Mouse (Mus musculus) embryonic facial prominence, embryonic 13.5 days (tissue): ENCODE results near the gene Fgfr2. TPM values are rescaled to one million over a fixed set of nuclear protein-coding genes. Genes with fewer than 3 reads are reported as not detected.
"Not testable (repeated sequence)": the region's sequence is repeated elsewhere in the genome, so short reads cannot be mapped to it uniquely, and the experiment has no call there.

Experiments used
- ATAC-seq: fragments of 200-750 bp; cut with Nextera tagmentation; 2 replicates; pipeline ENCODE4 v1.8.0; 2017; ENCODE audit warnings: low read depth; ENCODE audit not compliant: insufficient number of reproducible peaks, insufficient read depth, low FRiP score, low TSS enrichment
- H3K27ac ChIP-seq: fragments of 300-500 bp; sonication (generic); 2 replicates; pipeline ENCODE4 v1.5.1; 2015; ENCODE audit warnings: moderate library complexity, mild to moderate bottlenecking, inconsistent platforms
- H3K27me3 ChIP-seq: fragments of 300-500 bp; sonication (generic); 2 replicates; pipeline ENCODE4 v1.6.1; 2015; ENCODE audit warnings: mild to moderate bottlenecking, inconsistent platforms
- H3K36me3 ChIP-seq: fragments of 300-500 bp; sonication (generic); 2 replicates; pipeline ENCODE4 v1.6.1; 2015; ENCODE audit warnings: mild to moderate bottlenecking, inconsistent platforms
- H3K4me1 ChIP-seq: fragments of 300-500 bp; sonication (generic); 2 replicates; pipeline ENCODE4 v1.6.1; 2015; ENCODE audit warnings: inconsistent platforms
- H3K4me2 ChIP-seq: fragments of 300-500 bp; sonication (generic); 2 replicates; pipeline ENCODE4 v1.6.1; 2015; ENCODE audit warnings: moderate library complexity, mild to moderate bottlenecking, inconsistent platforms
- H3K4me3 ChIP-seq: fragments of 300-500 bp; sonication (generic); 2 replicates; pipeline ENCODE4 v1.5.1; 2015; ENCODE audit warnings: mild to moderate bottlenecking, inconsistent platforms
- H3K9ac ChIP-seq: fragments of 300-500 bp; sonication (generic); 2 replicates; pipeline ENCODE4 v1.6.1; 2015; ENCODE audit warnings: mild to moderate bottlenecking, inconsistent platforms
- H3K9me3 ChIP-seq: fragments of 300-500 bp; sonication (generic); 2 replicates; pipeline ENCODE4 v1.6.1; 2016; ENCODE audit warnings: inconsistent platforms
- WGBS: fragments of 180-500 bp; shearing (Covaris S2); methylation state at CpG from one replicate; pipeline ENCODE4 v1.1.7; 2015; ENCODE audit warnings: mixed read lengths; 5-methylcytosine and 5-hydroxymethylcytosine counted together
- polyA plus RNA-seq: library from polyadenylated mRNA; unstranded; fragments of >200 nt; fragmentation: Nextera tagmentation; extraction: Ambion mirVana; gene quantifications from 2 replicates; pipeline ENCODE4 v1.2.1, GENCODE M21; 2015

Fgfr2 gene
- polyA plus RNA-seq, 1 experiment from 2014 or later = 174 TPM

GRCm38 (mm10) chr7:130606958-130607357, 2516.2 kb downstream of the Fgfr2 start:
- no peak overlapping the region for H3K4me2 ChIP-seq
- WGBS = 77% methylated on average over 4 of the region's 4 CpGs
- no peaks in the 10 kb centered on the region for H3K9me3 ChIP-seq
- H3K27ac ChIP-seq = no peak overlapping the region
- no peaks in the 10 kb centered on the region for H3K4me1 ChIP-seq
- ATAC-seq = no peak
- H3K36me3 ChIP-seq = no peaks in the 10 kb centered on the region
- no peaks in the 10 kb centered on the region for H3K27me3 ChIP-seq
- no peak overlapping the region for H3K4me3 ChIP-seq
- H3K9ac ChIP-seq = no peak overlapping the region

GRCm38 (mm10) chr7:130605111-130605510, 2518.0 kb downstream of the Fgfr2 start:
- WGBS = 19% methylated on average over 6 of the region's 6 CpGs
- H3K4me1 ChIP-seq = no peaks in the 10 kb centered on the region
- H3K4me2 ChIP-seq = no peak overlapping the region

GRCm38 (mm10) chr7:130604390-130604789, 2518.8 kb downstream of the Fgfr2 start:
- no peak overlapping the region for H3K4me3 ChIP-seq
- no peaks in the 10 kb centered on the region for H3K9me3 ChIP-seq
- no peak for ATAC-seq
- H3K36me3 ChIP-seq = no peaks in the 10 kb centered on the region
- no peaks in the 10 kb centered on the region for H3K4me1 ChIP-seq
- no peak overlapping the region for H3K9ac ChIP-seq
- H3K27me3 ChIP-seq = no peaks in the 10 kb centered on the region
- no peak overlapping the region for H3K27ac ChIP-seq
- WGBS = 62% methylated on average over 2 of the region's 2 CpGs
- no peak overlapping the region for H3K4me2 ChIP-seq

More at GRCm38 (mm10) chr7:130605111-130605510, 2518.0 kb downstream of the Fgfr2 start:
- Histone ChIP-seq H3K9ac (no peak overlapping the region), H3K4me3 (no peak overlapping the region), H3K27ac (no peak overlapping the region), H3K27me3 (no peaks in the 10 kb centered on the region), H3K9me3 (no peaks in the 10 kb centered on the region), H3K36me3 (no peaks in the 10 kb centered on the region)
- no peak for ATAC-seq

DNA sequence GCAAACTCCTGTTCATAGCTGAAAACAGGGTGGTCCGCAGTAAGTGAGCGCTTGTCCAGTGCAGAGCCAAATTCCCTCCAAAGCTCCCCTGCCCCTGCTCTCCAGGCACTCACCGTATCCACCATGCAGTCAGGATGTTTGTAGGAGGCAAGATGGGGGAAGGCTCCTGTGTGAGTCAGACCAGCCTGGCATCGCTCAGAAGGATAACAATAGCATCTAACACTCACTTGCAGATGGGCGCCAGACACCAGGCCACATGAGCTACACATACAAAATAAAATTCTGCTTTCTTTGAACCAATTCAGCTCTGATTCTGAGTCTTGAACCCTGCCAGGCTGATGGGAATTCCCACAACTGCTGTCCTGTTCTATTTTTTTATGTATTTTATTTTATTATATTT, 2519.6 kb downstream of the Fgfr2 start:
- no peaks in the 10 kb centered on the region for H3K27me3 ChIP-seq
- H3K36me3 ChIP-seq = no peaks in the 10 kb centered on the region
- H3K9ac ChIP-seq = no peak overlapping the region
- H3K4me1 ChIP-seq = no peaks in the 10 kb centered on the region
- ATAC-seq = no peak
- H3K27ac ChIP-seq = no peak overlapping the region
- WGBS = 81% methylated on average over 5 of the region's 5 CpGs
- H3K4me2 ChIP-seq = no peak overlapping the region
- H3K9me3 ChIP-seq = no peaks in the 10 kb centered on the region
- H3K4me3 ChIP-seq = no peak overlapping the region

GRCm38 (mm10) chr7:130602804-130603203, 2520.3 kb downstream of the Fgfr2 start:
- H3K9ac ChIP-seq = no peak overlapping the region

DNA sequence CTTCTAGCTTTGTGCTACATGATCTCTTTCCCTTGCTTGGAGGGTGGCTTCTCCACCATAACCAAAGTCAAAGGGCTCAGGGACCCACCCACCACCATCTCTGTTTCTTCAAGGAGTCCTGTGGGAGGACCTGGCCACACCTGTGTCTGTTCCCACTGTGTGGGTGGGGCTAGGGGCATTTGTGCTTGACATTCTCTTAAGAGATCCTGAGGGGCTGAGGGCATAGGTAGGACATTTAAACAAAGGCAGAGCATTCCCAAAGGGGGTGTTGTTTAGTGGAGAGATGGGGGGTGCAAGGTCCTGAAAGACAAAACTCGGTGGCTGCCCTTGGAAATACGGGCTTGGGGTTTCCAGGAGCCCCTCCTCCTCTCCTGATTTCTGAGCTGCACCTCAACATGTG, 2522.6 kb downstream of the Fgfr2 start:
- H3K4me2 ChIP-seq = no peak overlapping the region
- H3K36me3 ChIP-seq = no peaks in the 10 kb centered on the region
- H3K9ac ChIP-seq = no peak overlapping the region
- H3K27ac ChIP-seq = no peak overlapping the region
- no peaks in the 10 kb centered on the region for H3K27me3 ChIP-seq
- H3K4me3 ChIP-seq = no peak overlapping the region
- H3K9me3 ChIP-seq = no peaks in the 10 kb centered on the region
- no peak for ATAC-seq
- H3K4me1 ChIP-seq = 0 out of 2 replicates have a peak, but pooled peaks cover 6% of the 10 kb centered on the region
- 69% methylated on average over 2 of the region's 2 CpGs for WGBS

More at GRCm38 (mm10) chr7:130602804-130603203, 2520.3 kb downstream of the Fgfr2 start:
- Histone ChIP-seq H3K4me1 (no peaks in the 10 kb centered on the region), H3K4me3 (no peak overlapping the region), H3K9me3 (no peaks in the 10 kb centered on the region), H3K27me3 (no peaks in the 10 kb centered on the region), H3K36me3 (no peaks in the 10 kb centered on the region), H3K27ac (no peak overlapping the region), H3K4me2 (no peak overlapping the region)
- 85% methylated on average over 1 of the region's 1 CpGs for WGBS
- no peak for ATAC-seq

DNA sequence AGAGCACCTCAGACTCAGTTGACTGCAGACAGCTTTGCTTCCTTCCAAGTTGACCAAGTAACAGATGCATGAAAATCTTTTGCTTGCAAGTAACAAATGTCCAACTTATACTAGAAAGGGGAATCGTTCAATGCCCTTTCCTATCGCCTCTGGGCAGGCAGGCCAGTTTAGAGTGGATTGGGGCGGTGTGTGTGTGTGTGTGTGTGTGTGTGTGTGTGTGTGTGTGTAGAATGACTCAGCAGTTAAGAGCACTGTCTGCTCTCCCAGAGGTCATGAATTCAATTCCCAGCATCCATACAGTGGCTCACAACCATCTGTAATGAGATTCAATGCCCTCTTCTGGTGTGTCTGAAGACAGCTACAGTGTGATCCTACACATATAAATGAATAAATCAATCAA, 2523.1 kb downstream of the Fgfr2 start:
- no peak overlapping the region for H3K4me2 ChIP-seq
- H3K27ac ChIP-seq = no peak overlapping the region
- no peak overlapping the region for H3K4me3 ChIP-seq
- no peaks in the 10 kb centered on the region for H3K27me3 ChIP-seq
- WGBS = 84% methylated on average over 3 of the region's 3 CpGs
- H3K9ac ChIP-seq = no peak overlapping the region
- no peaks in the 10 kb centered on the region for H3K9me3 ChIP-seq
- 0 out of 2 replicates have a peak, but pooled peaks cover 6% of the 10 kb centered on the region for H3K4me1 ChIP-seq
- ATAC-seq = no peak
- H3K36me3 ChIP-seq = no peaks in the 10 kb centered on the region

DNA sequence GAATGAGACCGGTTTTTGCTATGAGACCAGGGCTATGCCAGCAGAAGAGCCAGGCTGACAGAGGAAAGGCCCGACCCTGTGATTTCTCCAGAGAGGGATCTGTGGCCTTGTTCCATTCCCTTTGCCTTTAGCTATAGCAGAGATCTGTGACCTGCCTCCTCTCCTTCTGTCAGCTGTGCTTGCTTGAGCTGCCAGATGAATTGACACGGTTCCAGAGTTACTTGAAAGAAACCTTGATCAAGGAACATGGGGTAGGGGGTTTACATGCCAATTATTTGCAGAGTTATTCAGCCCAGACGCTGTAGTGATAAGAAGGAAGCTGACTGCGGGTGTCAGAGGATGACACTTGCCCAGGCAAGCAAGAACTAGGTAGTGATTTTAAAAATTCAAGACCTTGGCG, 2525.6 kb downstream of the Fgfr2 start:
- Histone ChIP-seq H3K36me3 (no peaks in the 10 kb centered on the region), H3K9me3 (no peaks in the 10 kb centered on the region), H3K9ac (no peak overlapping the region), H3K27me3 (no peaks in the 10 kb centered on the region), H3K4me3 (no peak overlapping the region), H3K27ac (no peak overlapping the region), H3K4me2 (no peak overlapping the region), H3K4me1 (0 out of 2 replicates have a peak, but pooled peaks cover 6% of the 10 kb centered on the region)
- no peak for ATAC-seq
- WGBS = 51% methylated on average over 6 of the region's 6 CpGs

DNA sequence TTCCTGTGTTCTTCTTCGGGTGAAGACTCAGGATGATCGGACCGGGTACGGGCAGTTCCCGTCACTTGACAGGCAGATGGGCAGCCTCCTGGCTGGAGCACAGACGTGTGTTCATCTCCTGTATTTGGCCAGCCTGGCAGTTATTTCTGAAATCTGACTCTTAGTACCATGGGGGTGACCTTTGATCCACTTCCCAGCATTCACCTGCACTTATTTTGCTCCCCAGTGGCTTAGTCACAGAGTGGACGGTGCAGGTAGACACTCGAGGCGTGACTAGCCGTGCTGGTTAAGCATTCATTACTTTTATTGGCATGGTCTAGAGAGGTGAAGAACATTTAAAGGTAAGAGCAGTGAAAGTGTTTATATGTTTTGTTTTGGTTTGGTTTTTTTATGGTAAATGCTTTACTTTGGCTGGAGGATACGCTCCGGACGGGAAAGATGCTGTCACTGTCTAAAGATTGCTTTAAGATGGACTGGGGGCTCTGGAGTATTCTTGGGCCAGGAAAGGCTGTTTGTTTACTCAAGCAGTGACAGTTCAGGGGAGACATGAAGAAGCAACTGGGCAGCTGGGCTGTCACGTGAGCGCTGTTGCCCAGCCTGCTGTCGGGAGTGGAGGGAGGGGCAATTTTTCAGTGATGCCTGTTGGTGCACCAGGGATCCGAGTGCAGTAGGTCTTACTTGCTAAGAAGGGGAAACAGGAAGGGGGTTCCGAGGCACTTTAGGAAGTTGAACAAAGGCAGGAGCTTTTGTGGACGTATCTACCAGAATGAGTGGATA, 2526.9 kb downstream of the Fgfr2 start:
- H3K27ac ChIP-seq, H3K27me3 ChIP-seq, H3K4me3 ChIP-seq, H3K4me2 ChIP-seq, H3K9me3 ChIP-seq, ATAC-seq, H3K9ac ChIP-seq, H3K36me3 ChIP-seq, H3K4me1 ChIP-seq: not testable (repeated sequence)
- WGBS = 61% methylated on average over 9 of the region's 19 CpGs

GRCm38 (mm10) chr7:130593375-130594239, 2529.5 kb downstream of the Fgfr2 start:
- 61% methylated on average over 9 of the region's 11 CpGs for WGBS
- H3K9ac ChIP-seq, H3K36me3 ChIP-seq, H3K4me1 ChIP-seq, H3K9me3 ChIP-seq, H3K4me3 ChIP-seq, H3K27ac ChIP-seq, H3K27me3 ChIP-seq, ATAC-seq, H3K4me2 ChIP-seq: not testable (repeated sequence)

GRCm38 (mm10) chr7:130592975-130593374, 2530.2 kb downstream of the Fgfr2 start:
- H3K36me3 ChIP-seq, H3K4me1 ChIP-seq, H3K27ac ChIP-seq, H3K9me3 ChIP-seq, H3K4me2 ChIP-seq, H3K27me3 ChIP-seq, ATAC-seq, H3K4me3 ChIP-seq, H3K9ac ChIP-seq: not testable (repeated sequence)
- no CpG with 5 or more reads among the region's 11 CpGs for WGBS
